Mouse (Mus musculus) megakaryocyte, embryonic 14.5 days (primary cell): ENCODE data around the gene Ppp2r1b.

Experiments
- FLI1 ChIP-seq: IDR thresholded peaks from 2 replicates; pipeline ENCODE4 v1.6.1; 2012; ENCODE audit warnings: low read length, inconsistent platforms, mixed read lengths
- GATA1 ChIP-seq: IDR thresholded peaks from 3 replicates; pipeline ENCODE4 v1.6.1; 2012; ENCODE audit warnings: mixed read lengths, low read length, inconsistent platforms, borderline replicate concordance

- TF ChIP-seq GATA1, result no peak
- no peak for TF ChIP-seq FLI1
Measured at GRCm38 (mm10) chr9:50890494-50891090, 45.5 kb downstream of the Ppp2r1b start.
